Mouse (Mus musculus) liver, postnatal 0 days (tissue): ENCODE results near the gene Lemd2. TPM values are rescaled to one million over a fixed set of nuclear protein-coding genes. Genes with fewer than 3 reads are reported as not detected.

Experiments
- ATAC-seq: fragments of 200-750 bp; cut with Nextera tagmentation; 2 replicates; pipeline ENCODE4 v1.8.0; 2017; ENCODE audit warnings: mild to moderate bottlenecking, moderate library complexity
- DNase-seq: peaks from one replicate; pipeline ENCODE4 v3.0.0-alpha.2; 2016
- H3K27ac ChIP-seq: fragments of 300-500 bp; sonication (generic); 2 replicates; pipeline ENCODE4 v1.5.1; 2014; ENCODE audit warnings: antibody characterized with exemption, moderate library complexity, mild to moderate bottlenecking, low read depth
- H3K27me3 ChIP-seq: fragments of 300-500 bp; sonication (generic); 2 replicates; pipeline ENCODE4 v1.6.1; 2014; ENCODE audit warnings: low read length, control low read depth, mixed read lengths; ENCODE audit not compliant: insufficient read depth
- H3K36me3 ChIP-seq: fragments of 300-500 bp; sonication (generic); replicated peaks from 2 replicates; pipeline ENCODE4 v1.6.1; 2014; ENCODE audit warnings: mild to moderate bottlenecking, control low read depth, low read length, moderate library complexity, mixed read lengths; ENCODE audit not compliant: insufficient read depth
- H3K4me1 ChIP-seq: fragments of 300-500 bp; sonication (generic); 2 replicates; pipeline ENCODE4 v1.6.1; 2014; ENCODE audit warnings: antibody characterized with exemption, mild to moderate bottlenecking, control low read depth; ENCODE audit not compliant: insufficient read depth
- H3K4me2 ChIP-seq: fragments of 300-500 bp; sonication (generic); 2 replicates; pipeline ENCODE4 v1.6.1; 2014; ENCODE audit warnings: low read depth, mild to moderate bottlenecking, low read length, moderate library complexity, mixed read lengths
- H3K4me3 ChIP-seq: fragments of 300-500 bp; sonication (generic); 2 replicates; pipeline ENCODE4 v1.5.1; 2014; ENCODE audit warnings: low read depth, low read length
- H3K9ac ChIP-seq: fragments of 300-500 bp; sonication (generic); replicated peaks from 2 replicates; pipeline ENCODE4 v1.6.1; 2014; ENCODE audit warnings: mild to moderate bottlenecking, moderate library complexity
- H3K9me3 ChIP-seq: fragments of 300-500 bp; sonication (generic); 2 replicates; pipeline ENCODE4 v1.6.1; 2016; ENCODE audit warnings: mild to moderate bottlenecking, control low read depth, low read length, mixed read lengths
- CTCF ChIP-seq: sonication (generic); IDR thresholded peaks from 2 replicates; pipeline ENCODE4 v1.5.1; 2016; ENCODE audit warnings: antibody characterized with exemption, low read depth
- EP300 ChIP-seq: IDR thresholded peaks from 2 replicates; pipeline ENCODE4 v1.6.1; 2016; ENCODE audit warnings: antibody characterized with exemption, low read depth, mild to moderate bottlenecking
- WGBS: fragments of 180-500 bp; shearing (Covaris S2); extraction: QIAGEN DNeasy Blood & Tissue Kit; methylation state at CpG from one replicate; pipeline ENCODE4 v1.1.7; 2014; ENCODE audit not compliant: insufficient replicate concordance; 5-methylcytosine and 5-hydroxymethylcytosine counted together
- polyA plus RNA-seq: library from polyadenylated mRNA; unstranded; fragments of >200 nt; fragmentation: Nextera tagmentation; extraction: Ambion mirVana; gene quantifications from 2 replicates; pipeline ENCODE4 v1.2.1, GENCODE M21; 2015

Gene Lemd2
- polyA plus RNA-seq, 1 experiment from 2014 or later = 4.7 TPM

- H3K36me3 ChIP-seq = peaks cover 18% of the 10 kb centered on the region
- 42% methylated on average over 13 of the region's 14 CpGs for WGBS
- H3K27ac ChIP-seq = peak overlapping the region; percentile 95
- H3K9me3 ChIP-seq = no peaks in the 10 kb centered on the region
- H3K4me3 ChIP-seq = peak overlapping the region; percentile 86
- H3K4me2 ChIP-seq = peak overlapping the region; percentile 95
- peaks cover 11% of the 10 kb centered on the region for H3K4me1 ChIP-seq
- DNase-seq (peak; percentile 39), ATAC-seq (no peak)
- H3K9ac ChIP-seq = peak overlapping the region; percentile 92
- H3K27me3 ChIP-seq = no peaks in the 10 kb centered on the region
- TF ChIP-seq EP300 (no peak), CTCF (no peak)
Measured at GRCm38 (mm10) chr17:27202919-27203357, 1.3 kb downstream of the Lemd2 start.

GRCm38 (mm10) chr17:27201981-27202380, 2.3 kb downstream of the Lemd2 start:
- H3K4me3 ChIP-seq = no peak overlapping the region
- no peaks in the 10 kb centered on the region for H3K9me3 ChIP-seq
- TF ChIP-seq CTCF (peak; percentile 69), EP300 (no peak)
- no peak overlapping the region for H3K27ac ChIP-seq
- no peak overlapping the region for H3K4me2 ChIP-seq
- peaks cover 18% of the 10 kb centered on the region for H3K36me3 ChIP-seq
- H3K9ac ChIP-seq = no peak overlapping the region
- no peak for ATAC-seq
- peak; percentile 49 for DNase-seq
- no peaks in the 10 kb centered on the region for H3K27me3 ChIP-seq
- WGBS = 82% methylated on average over 2 of the region's 2 CpGs
- peaks cover 11% of the 10 kb centered on the region for H3K4me1 ChIP-seq

GRCm38 (mm10) chr17:27200801-27201200, 3.5 kb downstream of the Lemd2 start:
- TF ChIP-seq EP300 = no peak
- TF ChIP-seq CTCF = 0 out of 2 replicates have a peak, but pooled peaks have one; percentile 22

GRCm38 (mm10) chr17:27199864-27200263, 4.4 kb downstream of the Lemd2 start:
- ATAC-seq (no peak), DNase-seq (no peak)
- no peaks in the 10 kb centered on the region for H3K27me3 ChIP-seq
- H3K27ac ChIP-seq = no peak overlapping the region
- 79% methylated on average over 7 of the region's 7 CpGs for WGBS
- H3K4me1 ChIP-seq = peaks cover 15% of the 10 kb centered on the region
- H3K9me3 ChIP-seq = no peaks in the 10 kb centered on the region
- no peak overlapping the region for H3K9ac ChIP-seq
- H3K4me2 ChIP-seq = no peak overlapping the region
- H3K36me3 ChIP-seq = peaks cover 33% of the 10 kb centered on the region
- H3K4me3 ChIP-seq = no peak overlapping the region
- no peak for TF ChIP-seq EP300
- no peak for TF ChIP-seq CTCF

More at GRCm38 (mm10) chr17:27200801-27201200, 3.5 kb downstream of the Lemd2 start:
- Histone ChIP-seq H3K4me3 (no peak overlapping the region), H3K9ac (no peak overlapping the region), H3K27me3 (no peaks in the 10 kb centered on the region), H3K9me3 (no peaks in the 10 kb centered on the region), H3K36me3 (peaks cover 25% of the 10 kb centered on the region), H3K4me2 (no peak overlapping the region), H3K27ac (no peak overlapping the region), H3K4me1 (peaks cover 11% of the 10 kb centered on the region)
- ATAC-seq (no peak), DNase-seq (no peak)
- 73% methylated on average over 11 of the region's 11 CpGs for WGBS

GRCm38 (mm10) chr17:27199205-27199604, 5.1 kb downstream of the Lemd2 start:
- Histone ChIP-seq H3K27ac (no peak overlapping the region), H3K36me3 (peaks cover 36% of the 10 kb centered on the region), H3K4me1 (peaks cover 11% of the 10 kb centered on the region), H3K27me3 (no peaks in the 10 kb centered on the region), H3K9ac (no peak overlapping the region), H3K4me2 (no peak overlapping the region), H3K9me3 (no peaks in the 10 kb centered on the region), H3K4me3 (no peak overlapping the region)
- DNase-seq = no peak
- TF ChIP-seq CTCF (no peak), EP300 (no peak)
- ATAC-seq = no peak
- WGBS = 91% methylated on average over 9 of the region's 9 CpGs

GRCm38 (mm10) chr17:27196206-27196605, 8.1 kb downstream of the Lemd2 start:
- Histone ChIP-seq H3K4me3 (no peak overlapping the region), H3K4me1 (peaks cover 4% of the 10 kb centered on the region), H3K9ac (no peak overlapping the region), H3K4me2 (no peak overlapping the region), H3K9me3 (no peaks in the 10 kb centered on the region), H3K27ac (no peak overlapping the region), H3K27me3 (no peaks in the 10 kb centered on the region), H3K36me3 (peaks cover 59% of the 10 kb centered on the region)
- WGBS = 82% methylated on average over 9 of the region's 9 CpGs
- ATAC-seq (no peak), DNase-seq (no peak)
- no peak for TF ChIP-seq CTCF
- TF ChIP-seq EP300 = no peak
